Mouse (Mus musculus) liver, embryonic 16.5 days (tissue): ENCODE measurements around the gene Ppp1r14c. TPM values are rescaled to one million over a fixed set of nuclear protein-coding genes. Genes with fewer than 3 reads are reported as not detected.
"Not testable (repeated sequence)": the region's sequence is repeated elsewhere in the genome, so short reads cannot be mapped to it uniquely, and the experiment has no call there.

Experiments
- ATAC-seq: fragments of 200-750 bp; cut with Nextera tagmentation; 2 replicates; pipeline ENCODE4 v1.8.0; 2017; ENCODE audit warnings: low read depth, mild to moderate bottlenecking, moderate number of reproducible peaks, moderate library complexity
- H3K27ac ChIP-seq: fragments of 300-500 bp; sonication (generic); 2 replicates; pipeline ENCODE4 v1.5.1; 2014; ENCODE audit warnings: mild to moderate bottlenecking, low read length
- H3K27me3 ChIP-seq: fragments of 300-500 bp; sonication (generic); 2 replicates; pipeline ENCODE4 v1.6.1; 2014; ENCODE audit warnings: low read depth, low read length, mixed read lengths; ENCODE audit not compliant: control insufficient read depth, insufficient read depth
- H3K36me3 ChIP-seq: fragments of 300-500 bp; sonication (generic); 2 replicates; pipeline ENCODE4 v1.6.1; 2014; ENCODE audit warnings: mild to moderate bottlenecking; ENCODE audit not compliant: control insufficient read depth, insufficient read depth
- H3K4me1 ChIP-seq: fragments of 300-500 bp; sonication (generic); 2 replicates; pipeline ENCODE4 v1.6.1; 2014; ENCODE audit warnings: low read depth, low read length, mixed read lengths; ENCODE audit not compliant: control insufficient read depth
- H3K4me2 ChIP-seq: fragments of 300-500 bp; sonication (generic); 2 replicates; pipeline ENCODE4 v1.6.1; 2014; ENCODE audit warnings: low read depth, low read length, mixed read lengths
- H3K4me3 ChIP-seq: fragments of 300-500 bp; sonication (generic); 2 replicates; pipeline ENCODE4 v1.5.1; 2014; ENCODE audit warnings: low read depth, mild to moderate bottlenecking, low read length
- H3K9ac ChIP-seq: fragments of 300-500 bp; sonication (generic); 2 replicates; pipeline ENCODE4 v1.6.1; 2014; ENCODE audit warnings: low read depth, low read length
- H3K9me3 ChIP-seq: fragments of 300-500 bp; sonication (generic); replicated peaks from 2 replicates; pipeline ENCODE4 v1.6.1; 2016; ENCODE audit warnings: low read length; ENCODE audit not compliant: control insufficient read depth
- WGBS: fragments of 180-500 bp; shearing (Covaris S2); extraction: QIAGEN DNeasy Blood & Tissue Kit; methylation state at CpG from one replicate; pipeline ENCODE4 v1.1.7; 2014; ENCODE audit not compliant: insufficient replicate concordance; 5-methylcytosine and 5-hydroxymethylcytosine counted together
- polyA plus RNA-seq: library from polyadenylated mRNA; unstranded; fragments of >200 nt; fragmentation: Nextera tagmentation; extraction: Ambion mirVana; gene quantifications from 2 replicates; pipeline ENCODE4 v1.2.1, GENCODE M21; 2015

Gene Ppp1r14c
- polyA plus RNA-seq, 1 experiment from 2014 or later, result 0.33 TPM

GRCm38 (mm10) chr10:3446748-3447147 is 80.9 kb downstream of the Ppp1r14c start:
- H3K4me2 ChIP-seq, H3K4me3 ChIP-seq, H3K36me3 ChIP-seq, H3K9ac ChIP-seq, ATAC-seq, H3K27ac ChIP-seq, H3K27me3 ChIP-seq, H3K4me1 ChIP-seq, H3K9me3 ChIP-seq: not testable (repeated sequence)
- WGBS, result 77% methylated on average over 10 of the region's 10 CpGs

GRCm38 (mm10) chr10:3448699-3449098 is 82.8 kb downstream of the Ppp1r14c start:
- Histone ChIP-seq H3K9me3 (no peaks in the 10 kb centered on the region), H3K36me3 (no peaks in the 10 kb centered on the region), H3K4me3 (no peak overlapping the region), H3K4me2 (no peak overlapping the region), H3K9ac (no peak overlapping the region), H3K4me1 (no peaks in the 10 kb centered on the region), H3K27ac (no peak overlapping the region), H3K27me3 (no peaks in the 10 kb centered on the region)
- 73% methylated on average over 5 of the region's 5 CpGs for WGBS
- ATAC-seq, result no peak

- Histone ChIP-seq H3K9ac (no peak overlapping the region), H3K36me3 (no peaks in the 10 kb centered on the region), H3K9me3 (no peaks in the 10 kb centered on the region), H3K4me1 (no peaks in the 10 kb centered on the region), H3K4me3 (no peak overlapping the region), H3K27ac (no peak overlapping the region), H3K27me3 (no peaks in the 10 kb centered on the region), H3K4me2 (no peak overlapping the region)
- 47% methylated on average over 4 of the region's 4 CpGs for WGBS
- ATAC-seq, result no peak
Observed at GRCm38 (mm10) chr10:3451930-3452329, 86.1 kb downstream of the Ppp1r14c start.

GRCm38 (mm10) chr10:3452822-3453475 is 87.1 kb downstream of the Ppp1r14c start:
- no peaks in the 10 kb centered on the region for H3K36me3 ChIP-seq
- H3K27ac ChIP-seq, result no peak overlapping the region
- H3K9me3 ChIP-seq, result no peaks in the 10 kb centered on the region
- H3K4me3 ChIP-seq, result no peak overlapping the region
- no peak for ATAC-seq
- no peaks in the 10 kb centered on the region for H3K4me1 ChIP-seq
- H3K27me3 ChIP-seq, result no peaks in the 10 kb centered on the region
- H3K4me2 ChIP-seq, result no peak overlapping the region
- 42% methylated on average over 3 of the region's 3 CpGs for WGBS
- H3K9ac ChIP-seq, result no peak overlapping the region

- H3K4me1 ChIP-seq, result no peaks in the 10 kb centered on the region
- no peak overlapping the region for H3K4me2 ChIP-seq
- H3K9ac ChIP-seq, result no peak overlapping the region
- WGBS, result 57% methylated on average over 1 of the region's 1 CpGs
- no peaks in the 10 kb centered on the region for H3K9me3 ChIP-seq
- H3K27ac ChIP-seq, result no peak overlapping the region
- no peaks in the 10 kb centered on the region for H3K27me3 ChIP-seq
- no peak overlapping the region for H3K4me3 ChIP-seq
- H3K36me3 ChIP-seq, result no peaks in the 10 kb centered on the region
- no peak for ATAC-seq
Observed at GRCm38 (mm10) chr10:3458686-3459085, 92.8 kb downstream of the Ppp1r14c start.

- no peak overlapping the region for H3K4me2 ChIP-seq
- H3K9ac ChIP-seq, result no peak overlapping the region
- H3K27ac ChIP-seq, result no peak overlapping the region
- no peaks in the 10 kb centered on the region for H3K9me3 ChIP-seq
- no peaks in the 10 kb centered on the region for H3K4me1 ChIP-seq
- H3K4me3 ChIP-seq, result no peak overlapping the region
- H3K27me3 ChIP-seq, result no peaks in the 10 kb centered on the region
- no peak for ATAC-seq
- 65% methylated on average over 1 of the region's 1 CpGs for WGBS
- no peaks in the 10 kb centered on the region for H3K36me3 ChIP-seq
Observed at GRCm38 (mm10) chr10:3460841-3461240, 95.0 kb downstream of the Ppp1r14c start.

- H3K27me3 ChIP-seq, result no peaks in the 10 kb centered on the region
- no peak for ATAC-seq
- H3K36me3 ChIP-seq, result no peaks in the 10 kb centered on the region
- H3K4me1 ChIP-seq, result no peaks in the 10 kb centered on the region
- no peak overlapping the region for H3K27ac ChIP-seq
- H3K9me3 ChIP-seq, result no peaks in the 10 kb centered on the region
- H3K4me2 ChIP-seq, result no peak overlapping the region
- 61% methylated on average over 4 of the region's 4 CpGs for WGBS
- H3K9ac ChIP-seq, result no peak overlapping the region
- no peak overlapping the region for H3K4me3 ChIP-seq
Observed at GRCm38 (mm10) chr10:3466135-3466626, 100.3 kb downstream of the Ppp1r14c start.

GRCm38 (mm10) chr10:3468590-3468989 is 102.7 kb downstream of the Ppp1r14c start:
- no peak overlapping the region for H3K4me3 ChIP-seq
- no peaks in the 10 kb centered on the region for H3K9me3 ChIP-seq
- no peak overlapping the region for H3K4me2 ChIP-seq
- H3K4me1 ChIP-seq, result no peaks in the 10 kb centered on the region
- H3K27ac ChIP-seq, result no peak overlapping the region
- H3K36me3 ChIP-seq, result no peaks in the 10 kb centered on the region
- no peaks in the 10 kb centered on the region for H3K27me3 ChIP-seq
- H3K9ac ChIP-seq, result no peak overlapping the region
- WGBS, result 57% methylated on average over 4 of the region's 4 CpGs
- ATAC-seq, result no peak

- Histone ChIP-seq H3K9me3 (no peaks in the 10 kb centered on the region), H3K4me3 (no peak overlapping the region), H3K27me3 (no peaks in the 10 kb centered on the region), H3K27ac (no peak overlapping the region), H3K4me2 (no peak overlapping the region), H3K4me1 (no peaks in the 10 kb centered on the region), H3K9ac (no peak overlapping the region), H3K36me3 (no peaks in the 10 kb centered on the region)
- no peak for ATAC-seq
- WGBS, result 51% methylated on average over 1 of the region's 1 CpGs
Observed at GRCm38 (mm10) chr10:3476611-3477010, 110.8 kb downstream of the Ppp1r14c start.
